Mouse (Mus musculus): ENCODE measurements at regions not wholly inside any gene's neighbourhood (a gene's known extent, or its start where the extent isn't known, plus 50 kb on each side); places are given as distances from the start of the nearest gene placed in this dataset.

DNA sequence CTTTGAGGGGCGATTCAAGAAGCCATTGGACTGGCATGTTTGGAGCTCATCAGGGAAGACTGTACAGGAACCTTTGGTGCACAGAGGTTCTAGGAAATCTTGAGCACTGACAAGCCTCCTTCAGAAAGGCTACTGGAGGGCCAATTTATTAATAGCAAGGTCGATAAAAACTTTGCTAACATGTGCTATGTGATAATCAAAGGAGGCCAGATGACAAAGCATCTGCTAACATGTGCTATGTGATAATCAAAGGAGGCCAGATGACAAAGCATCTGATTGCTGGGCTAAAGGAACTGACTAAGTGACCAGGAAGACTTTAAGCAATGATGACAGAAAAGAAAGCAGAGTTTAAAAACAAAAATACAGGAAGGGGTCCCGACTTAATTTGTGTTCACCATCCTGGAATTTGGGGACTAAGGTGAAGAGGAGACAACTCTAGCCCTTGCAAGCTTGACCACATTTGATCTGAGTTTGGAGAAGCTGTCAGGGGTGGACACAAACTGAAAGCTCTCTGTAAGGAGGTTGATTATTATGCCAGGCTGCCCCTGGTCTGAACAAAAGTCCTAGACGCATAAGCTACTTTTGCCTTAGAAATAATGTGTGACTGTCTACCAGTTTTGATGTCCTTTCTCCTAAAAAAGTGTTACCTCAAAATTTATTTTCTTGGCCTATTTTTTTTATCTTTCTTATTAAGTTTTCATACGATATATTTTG lies 455.5 kb upstream of the Fam92a start:
- DNase-seq (ENCODE audit: low read depth, low spot score), result no peak

DNA sequence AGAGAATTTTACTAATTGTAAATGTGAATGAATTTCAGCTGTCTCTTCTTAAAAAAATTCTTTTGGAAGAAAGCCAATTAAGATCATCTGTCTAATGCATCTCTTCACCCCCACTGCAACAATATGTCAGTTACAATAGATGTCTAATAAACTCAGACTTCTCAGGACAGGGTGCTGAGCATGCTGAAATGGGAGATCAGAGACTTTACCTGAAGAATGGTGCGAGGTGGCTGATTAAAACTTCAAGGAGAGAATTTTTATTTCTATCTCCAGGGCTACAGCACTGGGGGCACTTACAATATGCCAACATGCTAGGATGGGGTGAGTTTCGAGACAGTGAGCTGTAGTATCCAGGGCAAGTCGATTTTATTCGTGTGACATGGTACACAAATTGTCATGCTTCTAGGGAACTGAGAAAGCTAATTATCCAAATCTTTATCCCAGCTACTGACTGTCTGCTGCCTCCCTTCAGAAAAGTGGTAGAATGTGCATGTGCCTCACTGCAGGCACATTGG lies 449.0 kb upstream of the Fam92a start:
- no peak for DNase-seq (ENCODE audit: low read depth, low spot score)

DNA sequence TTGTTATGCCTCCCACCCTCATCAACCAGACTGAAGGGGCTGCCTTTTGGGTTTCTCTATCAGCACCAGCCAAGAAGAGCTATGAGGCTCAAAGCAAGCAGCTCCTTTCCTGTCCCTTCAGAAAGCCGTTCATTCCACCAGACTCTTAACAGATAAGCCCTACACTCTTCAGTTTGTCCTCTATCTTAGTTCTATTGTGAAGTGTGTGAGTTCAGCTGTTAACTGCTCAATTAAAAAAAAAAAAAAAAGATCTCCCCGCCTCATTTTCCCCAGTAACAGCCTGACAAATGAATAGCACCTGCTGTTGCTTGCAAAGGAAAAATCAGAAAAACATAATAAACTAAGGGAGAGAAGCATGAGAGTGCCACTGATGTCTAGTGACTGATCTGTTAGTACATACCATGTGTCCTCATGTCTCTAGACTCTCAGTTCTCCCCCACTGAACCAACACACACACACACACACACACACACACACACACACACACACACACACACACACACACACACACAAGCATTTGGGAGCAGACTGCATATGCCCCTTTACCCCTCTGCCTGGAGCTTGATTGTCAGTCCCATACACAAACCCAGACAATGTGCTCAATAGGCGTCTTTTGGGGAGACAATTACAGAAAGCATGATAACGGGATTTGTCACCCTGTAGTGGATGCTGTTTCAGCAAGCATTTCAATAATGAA lies 448.4 kb upstream of the Fam92a start:
- DNase-seq (ENCODE audit: low read depth, low spot score), result no peak

DNA sequence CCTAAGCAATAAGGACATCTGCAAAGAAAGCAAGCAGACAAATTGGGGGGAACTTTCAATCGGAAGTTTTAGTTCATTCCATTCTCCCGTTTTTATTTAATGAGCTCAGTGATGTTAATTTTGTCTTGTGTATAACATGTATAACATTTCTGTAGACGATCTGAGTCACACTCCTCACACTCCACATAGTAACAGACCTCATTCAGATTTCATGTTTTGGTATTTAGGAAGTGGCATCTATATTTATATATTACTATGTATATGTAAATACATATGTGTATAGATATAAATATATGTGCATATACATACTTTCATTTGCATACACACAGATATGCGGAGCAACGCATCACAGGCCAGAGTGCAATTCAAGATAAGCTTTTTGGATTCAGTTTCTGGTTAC lies 444.9 kb upstream of the Fam92a start:
- DNase-seq (ENCODE audit: low read depth, low spot score), result no peak

DNA sequence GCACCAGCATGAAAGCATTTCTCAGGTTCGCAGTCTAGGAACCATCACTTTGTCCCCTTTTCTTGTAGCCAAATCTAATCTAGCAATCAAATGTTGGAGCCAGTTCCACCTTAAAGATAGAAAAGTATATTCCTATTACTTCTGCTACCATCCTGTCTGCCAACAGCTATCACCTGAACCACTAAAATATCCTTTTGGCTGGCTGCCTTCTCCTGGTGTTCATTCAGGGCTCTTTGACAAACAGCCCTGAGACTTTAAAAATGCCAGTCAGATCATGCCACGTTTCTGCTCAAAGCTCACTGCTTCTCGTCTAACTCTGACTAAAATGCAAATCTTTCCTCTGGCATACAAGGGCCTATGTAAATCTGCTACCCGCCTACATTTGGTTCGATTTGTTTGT lies 439.7 kb upstream of the Fam92a start:
- no peak for DNase-seq (ENCODE audit: low read depth, low spot score)

DNA sequence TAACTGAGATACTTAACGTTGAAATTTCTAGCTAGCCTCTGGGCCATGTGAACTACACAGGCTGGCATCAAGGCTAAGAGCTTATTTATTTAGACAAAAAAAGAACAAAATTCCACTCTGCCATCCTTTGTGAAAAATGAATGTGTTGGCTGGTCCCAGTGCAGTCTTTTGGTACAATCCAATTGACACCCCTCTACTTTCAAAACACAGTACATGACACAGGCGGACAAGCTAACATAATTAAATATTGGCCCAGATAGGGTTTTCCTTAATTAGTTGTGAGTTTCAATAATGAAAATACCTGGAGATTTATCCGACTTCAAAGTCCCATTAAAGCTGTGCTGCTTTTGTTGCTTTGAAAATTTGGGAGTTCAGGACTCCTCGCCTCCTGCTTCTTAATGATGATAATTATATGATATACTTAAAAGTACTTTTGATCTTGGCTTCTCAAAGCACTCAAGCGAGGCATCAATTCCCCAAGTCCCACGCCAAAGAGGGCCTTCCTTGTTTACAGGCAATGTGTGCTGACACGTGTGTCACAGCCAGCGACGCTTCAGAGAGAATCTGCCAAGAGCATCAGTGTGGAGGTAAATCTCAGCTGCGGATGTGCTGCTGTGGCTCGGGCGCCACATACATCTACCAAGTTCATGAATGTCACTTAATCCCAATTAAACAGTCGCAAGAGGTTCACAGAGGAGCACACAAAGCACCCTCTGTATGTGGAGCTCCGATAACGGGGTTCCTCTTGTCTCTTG lies 429.5 kb upstream of the Fam92a start:
- no peak for DNase-seq (ENCODE audit: low read depth, low spot score)

DNA sequence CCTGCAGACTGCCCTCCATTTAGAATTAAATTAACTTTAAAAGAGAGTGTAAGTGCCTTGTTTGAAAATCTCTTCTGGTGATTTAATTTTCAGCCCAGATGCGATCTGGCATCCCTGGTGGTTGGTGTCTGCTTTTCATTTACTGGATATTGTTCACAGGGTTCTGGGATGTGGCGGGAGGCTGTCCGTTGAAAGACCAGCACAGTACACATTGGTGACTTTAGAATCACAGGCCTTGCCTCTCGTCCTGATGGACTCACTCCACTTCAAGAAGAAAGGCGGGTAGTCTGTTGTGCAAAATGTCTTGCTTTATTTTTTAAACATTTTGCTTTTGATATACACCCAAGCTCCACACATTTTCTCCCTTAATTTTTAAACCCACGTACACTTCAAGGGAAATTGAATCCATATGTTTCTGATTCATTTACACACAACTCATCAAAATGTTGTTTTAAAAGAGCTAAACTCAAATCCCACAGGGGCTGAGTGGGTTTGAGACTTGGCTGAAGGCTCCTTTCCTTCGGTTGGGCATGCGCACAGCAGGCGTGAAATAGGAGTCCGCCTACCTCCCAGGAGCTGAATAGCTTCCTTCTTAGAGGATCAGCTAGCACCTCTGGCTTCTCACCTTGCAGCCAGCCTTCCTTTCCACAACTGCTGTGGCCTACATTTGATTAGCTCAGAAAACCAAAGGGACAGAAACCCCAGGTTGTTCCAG lies 424.1 kb upstream of the Fam92a start:
- DNase-seq (ENCODE audit: low read depth, low spot score), result peak; percentile 2

DNA sequence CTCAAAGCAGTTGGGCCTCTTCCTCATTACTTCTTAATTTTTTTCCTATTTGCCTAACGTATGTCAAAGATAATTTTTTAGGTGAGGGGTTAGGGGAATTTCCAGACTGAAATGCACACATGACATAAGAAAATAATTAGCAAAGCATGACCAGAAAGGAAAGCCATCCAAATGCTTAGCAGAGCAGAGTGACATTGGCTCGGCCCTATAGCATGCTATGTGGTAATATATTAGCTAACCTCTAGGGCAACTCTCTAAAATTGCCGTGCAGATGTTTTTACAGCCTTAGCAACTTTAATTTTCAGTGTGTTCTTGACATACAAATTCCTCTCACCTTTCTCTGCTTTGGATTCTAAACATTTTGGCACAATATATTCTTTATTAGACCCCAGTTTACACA lies 421.2 kb upstream of the Fam92a start:
- no peak for DNase-seq (ENCODE audit: low read depth, low spot score)

DNA sequence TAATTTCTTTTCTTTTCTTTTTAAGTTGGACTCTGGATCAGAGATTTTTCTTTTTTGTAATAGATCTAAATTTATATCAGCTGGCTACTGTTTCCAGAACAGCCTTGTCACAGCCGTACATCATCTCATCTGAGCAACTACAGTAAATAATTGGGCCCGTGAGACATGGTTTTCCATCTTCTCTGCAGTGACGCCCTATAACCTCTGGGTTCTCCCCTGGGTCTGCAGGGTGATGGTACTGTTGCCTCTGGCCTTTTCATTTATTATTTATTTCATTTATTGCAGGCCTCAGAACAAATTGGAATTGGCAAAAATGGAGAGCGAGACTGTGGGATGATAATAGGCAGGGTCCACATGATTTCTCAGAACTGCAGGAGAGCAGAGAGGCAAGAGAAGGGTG lies 406.3 kb upstream of the Fam92a start:
- DNase-seq (ENCODE audit: low read depth, low spot score), result no peak

DNA sequence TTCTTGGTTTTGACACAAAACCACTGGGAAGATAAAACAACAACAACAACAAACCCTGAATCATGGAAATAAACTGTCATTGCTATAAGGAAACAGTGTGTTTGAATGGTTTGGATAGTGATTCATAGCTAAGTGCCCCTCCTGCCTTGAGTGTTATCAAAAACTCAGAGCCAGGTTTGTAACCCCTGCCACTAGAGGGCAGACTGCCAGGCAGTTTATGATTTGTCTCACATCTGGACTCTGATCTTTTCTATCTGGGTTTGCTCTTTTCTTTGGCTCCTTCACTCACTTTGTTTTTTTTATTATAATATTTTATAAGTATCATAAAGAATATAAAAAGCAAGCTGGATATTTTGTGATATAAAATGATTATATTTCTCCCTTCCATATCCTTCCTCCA lies 400.1 kb upstream of the Fam92a start:
- DNase-seq (ENCODE audit: low read depth, low spot score), result peak; percentile 19

DNA sequence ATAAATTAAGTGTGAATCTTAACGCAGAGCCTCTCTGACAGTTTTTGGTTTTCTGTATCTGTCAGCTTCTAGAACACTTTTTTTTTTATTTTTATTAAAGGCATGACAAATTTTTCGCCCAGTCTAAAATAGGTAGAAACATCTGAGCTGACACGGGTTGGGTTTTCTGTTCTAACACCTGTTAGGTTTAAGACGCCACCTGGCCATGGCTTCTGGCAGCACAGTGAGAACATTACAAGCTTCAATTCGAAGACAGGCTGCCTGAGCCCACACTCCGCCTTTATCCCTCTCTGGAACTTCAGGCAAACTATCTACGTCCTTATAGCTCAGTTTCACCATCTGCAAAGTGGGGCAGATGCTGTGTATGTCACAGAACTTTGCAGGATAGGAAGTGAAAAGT lies 398.9 kb upstream of the Fam92a start:
- DNase-seq (ENCODE audit: low read depth, low spot score), result no peak

DNA sequence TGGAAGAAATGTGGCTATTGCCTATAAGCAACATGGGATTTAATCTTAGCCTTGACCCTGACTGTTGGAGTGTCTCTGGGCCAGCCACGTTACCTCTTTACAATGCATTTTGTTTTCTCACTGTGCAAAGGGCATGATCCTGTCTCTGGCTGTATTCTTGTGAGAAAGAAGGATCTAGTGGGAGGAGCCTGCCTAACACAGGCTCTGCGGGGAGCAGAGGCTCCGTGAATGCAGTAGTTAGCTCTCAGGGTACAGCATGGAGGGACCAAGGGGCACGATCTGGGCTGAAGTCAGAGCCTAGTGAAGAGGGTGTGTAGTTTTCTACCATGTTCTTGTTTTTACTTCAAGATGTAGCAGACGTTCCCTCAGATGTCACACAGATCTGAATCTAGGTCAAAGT lies 395.8 kb upstream of the Fam92a start:
- no peak for DNase-seq (ENCODE audit: low read depth, low spot score)

DNA sequence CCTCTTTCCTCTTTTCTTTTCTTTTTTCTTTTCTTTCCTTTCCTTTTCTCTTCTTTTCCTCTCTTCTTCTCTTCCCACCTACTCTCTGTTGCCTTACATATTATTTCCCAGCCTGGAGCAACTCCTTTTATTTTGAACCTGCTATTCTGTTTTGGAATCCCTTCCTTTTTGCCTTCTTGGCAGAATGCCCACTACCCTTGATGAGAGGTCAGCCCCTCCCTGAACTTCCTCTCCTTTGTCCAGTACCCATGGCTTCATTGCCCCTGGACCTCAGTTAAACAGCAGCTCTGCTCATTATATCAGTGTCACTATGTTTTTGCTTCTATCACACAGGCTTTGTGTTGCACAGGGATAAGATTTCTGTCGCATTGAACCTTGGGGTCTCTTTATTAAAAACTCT lies 391.2 kb upstream of the Fam92a start:
- no peak for DNase-seq (ENCODE audit: low read depth, low spot score)

DNA sequence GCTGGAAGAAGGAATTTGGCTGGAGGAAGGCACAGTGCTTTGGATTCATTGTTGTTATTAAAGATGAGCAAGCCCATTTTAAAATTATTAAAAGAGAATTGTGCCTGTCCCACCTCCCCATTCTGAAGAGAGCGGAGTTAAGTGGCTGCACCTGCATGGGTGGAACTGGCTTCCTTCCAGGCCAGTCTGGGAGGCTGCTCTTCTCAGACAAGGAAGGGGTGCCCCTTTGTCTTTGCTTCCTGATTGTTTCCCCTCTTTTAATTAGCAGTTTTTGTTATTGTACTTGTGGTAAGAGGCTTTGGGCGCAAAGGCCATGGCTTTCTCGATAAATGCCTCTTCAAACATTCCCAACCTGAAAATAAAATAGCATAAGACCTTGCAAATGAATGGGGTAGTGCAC lies 388.7 kb upstream of the Fam92a start:
- DNase-seq (ENCODE audit: low read depth, low spot score), result no peak

DNA sequence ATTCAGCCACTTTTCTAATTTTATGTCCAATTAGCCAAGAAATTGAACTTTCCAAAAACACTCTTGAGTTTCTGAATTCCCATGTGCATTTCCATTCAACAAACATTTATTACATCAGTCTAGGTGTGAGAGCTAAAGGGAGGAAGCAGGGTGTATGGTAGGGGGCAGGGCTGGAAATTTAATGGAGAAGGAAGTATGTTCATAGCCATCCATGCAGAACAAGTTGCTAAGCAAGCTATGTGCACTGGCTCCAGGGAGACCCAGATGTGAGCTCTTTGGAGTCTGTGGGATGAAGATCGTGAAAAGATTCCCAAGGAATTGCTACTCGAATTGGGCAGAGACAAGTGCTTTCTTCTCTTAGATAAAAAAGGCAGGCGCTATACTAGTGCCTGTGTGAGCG lies 388.2 kb upstream of the Fam92a start:
- DNase-seq (ENCODE audit: low read depth, low spot score), result no peak

DNA sequence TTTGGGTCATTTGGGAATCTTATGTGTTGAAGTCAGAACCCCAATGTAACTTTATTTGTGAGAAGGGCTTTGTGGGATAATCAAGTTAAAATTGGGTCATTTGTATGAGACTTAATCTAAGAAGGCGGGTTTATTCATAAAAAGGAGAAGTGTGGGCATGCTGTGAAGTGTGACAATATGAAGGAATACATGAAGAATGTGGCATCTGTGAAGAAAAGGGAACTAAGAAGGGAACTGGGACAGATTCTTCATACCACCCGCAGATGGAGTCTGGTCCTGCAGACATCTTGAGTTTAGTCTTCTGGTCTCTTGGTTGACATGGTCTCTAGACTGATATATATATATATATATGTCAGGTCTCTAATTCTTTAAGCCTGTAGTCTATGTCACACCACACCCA lies 385.3 kb upstream of the Fam92a start:
- no peak for DNase-seq (ENCODE audit: low read depth, low spot score)

DNA sequence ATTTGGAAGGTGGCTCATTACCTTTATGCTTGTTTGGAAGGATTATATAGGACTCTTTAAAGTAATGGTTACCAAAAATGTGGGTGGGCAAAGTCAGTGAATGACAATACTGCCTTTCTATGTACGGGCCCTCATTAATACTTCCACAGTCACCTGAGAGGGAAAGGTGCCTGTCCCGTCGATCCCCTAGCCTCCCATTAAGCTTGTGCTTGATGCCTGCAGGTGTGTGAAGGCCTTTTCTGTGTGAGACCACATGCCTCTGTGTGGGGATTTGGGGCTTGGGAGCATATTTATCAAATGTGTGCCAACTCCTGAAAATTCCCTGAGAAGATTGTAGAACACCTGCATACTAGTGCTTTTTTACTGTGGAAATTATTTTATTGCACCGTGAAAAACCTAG lies 377.4 kb upstream of the Fam92a start:
- DNase-seq (ENCODE audit: low read depth, low spot score), result no peak

DNA sequence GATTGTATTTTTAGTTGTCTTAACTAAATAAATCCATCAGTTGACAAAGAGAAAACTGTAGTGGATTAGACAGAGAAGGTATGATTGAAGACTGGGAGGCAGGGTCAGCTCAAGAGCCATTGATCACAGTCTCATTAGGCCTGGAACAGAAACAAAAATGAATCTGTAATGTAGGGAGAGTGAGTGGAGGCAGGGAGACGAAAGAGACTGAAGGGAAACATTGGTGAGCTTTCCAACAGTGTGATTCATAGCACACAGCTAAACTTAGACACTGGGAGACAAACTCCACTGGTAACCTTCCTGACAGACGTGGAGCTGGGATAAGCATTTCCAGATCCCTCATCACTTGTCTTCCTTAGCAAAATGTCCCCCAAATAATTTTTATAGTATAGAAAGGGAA lies 372.1 kb upstream of the Fam92a start:
- no peak for DNase-seq (ENCODE audit: low read depth, low spot score)

DNA sequence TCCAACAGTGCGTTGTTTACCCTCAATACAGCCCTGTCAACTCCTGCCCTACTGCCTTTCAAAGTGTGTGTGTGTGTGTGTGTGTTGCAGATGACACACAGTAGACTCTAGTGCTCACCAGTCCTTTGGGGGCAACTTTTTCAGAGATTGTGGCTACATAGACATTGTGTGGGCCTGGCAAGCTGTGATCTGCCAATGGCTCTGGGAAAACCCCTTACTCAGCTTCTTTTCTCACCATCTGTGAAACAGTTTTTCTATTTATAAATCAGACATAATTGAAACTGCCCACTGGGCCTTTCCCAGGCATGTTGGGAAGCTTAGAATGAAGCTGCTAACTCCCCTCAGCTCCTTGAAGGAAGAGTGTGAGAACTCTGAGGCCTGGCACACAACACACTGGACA lies 369.7 kb upstream of the Fam92a start:
- DNase-seq (ENCODE audit: low read depth, low spot score), result no peak

DNA sequence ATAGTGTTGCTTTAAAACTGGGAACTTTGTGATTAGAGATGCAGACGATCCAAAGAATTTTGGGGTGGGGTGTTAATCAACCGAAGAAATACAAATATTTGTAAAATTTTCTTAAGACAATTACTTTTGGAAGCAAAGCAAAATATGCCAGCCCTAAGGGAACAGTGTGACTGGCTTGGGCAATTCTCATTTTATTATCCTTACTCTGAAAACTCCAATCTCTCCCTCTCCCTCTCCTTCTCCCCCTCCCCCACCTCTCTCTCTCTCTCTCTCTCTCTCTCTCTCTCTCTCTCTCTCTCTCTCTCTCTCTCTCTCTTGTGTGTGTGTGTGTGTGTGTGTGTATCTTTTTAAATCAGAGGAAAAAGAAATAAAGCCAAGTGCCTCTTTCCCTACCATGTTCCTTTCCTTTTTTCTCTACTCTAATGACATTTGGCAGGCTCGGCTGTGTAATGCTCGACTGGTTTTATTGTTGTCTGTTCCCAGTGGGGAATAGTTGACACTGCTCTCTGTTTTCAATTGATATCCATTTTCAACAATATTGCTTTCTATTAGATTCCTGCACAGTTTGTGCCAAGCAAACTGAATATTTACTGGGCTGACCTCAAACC lies 367.5 kb upstream of the Fam92a start:
- DNase-seq (ENCODE audit: low read depth, low spot score), result no peak

DNA sequence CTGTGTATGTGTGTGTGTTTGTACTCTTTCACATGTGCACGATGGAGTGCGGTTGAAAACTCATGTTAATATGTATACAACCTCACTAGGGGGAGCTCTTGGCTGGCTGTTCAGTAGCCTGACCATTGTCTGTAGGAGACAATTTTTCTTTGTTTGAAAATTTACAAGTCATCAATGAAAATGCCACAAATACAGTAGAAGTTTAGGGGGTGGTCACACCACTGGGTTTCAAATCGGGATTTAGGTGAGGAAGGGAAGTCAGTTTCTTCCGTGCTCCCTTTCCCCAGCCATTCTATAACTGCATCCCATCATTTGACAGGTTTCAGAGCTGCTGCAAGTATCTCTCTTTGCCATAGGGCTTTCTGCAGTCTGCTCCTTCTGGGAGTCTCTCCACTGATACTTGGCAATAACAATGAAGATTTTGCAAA lies 366.9 kb upstream of the Fam92a start:
- peak; percentile 36 for DNase-seq (ENCODE audit: low read depth, low spot score)

DNA sequence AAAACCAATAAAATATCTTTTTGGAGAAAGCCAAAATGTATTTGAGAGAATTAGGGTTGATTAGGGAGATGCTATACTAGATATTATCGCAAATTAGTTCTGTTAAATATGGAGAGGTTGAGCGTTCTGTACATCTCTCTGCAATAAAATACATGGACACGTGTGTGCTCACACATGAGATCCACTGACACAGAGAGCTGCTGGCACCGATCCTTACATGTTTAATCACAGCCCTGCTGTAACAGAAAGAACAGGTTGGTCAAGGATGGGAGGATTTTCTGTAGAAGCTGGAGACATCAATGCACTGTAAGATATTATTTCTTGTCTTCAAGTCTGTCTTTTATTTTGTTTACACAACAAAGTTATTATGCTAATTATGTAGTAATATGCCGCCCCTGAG lies 366.2 kb upstream of the Fam92a start:
- DNase-seq (ENCODE audit: low read depth, low spot score), result no peak

Data from ES-CJ7 (cell line).